Mouse (Mus musculus): ENCODE results near the gene Gm44503. TPM values are rescaled to one million over a fixed set of nuclear protein-coding genes. Genes with fewer than 3 reads are reported as not detected.

The Gm44503 gene
- polyA plus RNA-seq, 1 experiment from 2014 or later: not detected

- H3K9ac ChIP-seq (replicated peaks): no peak overlapping the region
- H3K27me3 ChIP-seq: no peaks in the 10 kb centered on the region
- H3K4me3 ChIP-seq (replicated peaks): no peak overlapping the region
- 58% methylated on average over 2 of the region's 2 CpGs for WGBS
- H3K9me3 ChIP-seq: no peaks in the 10 kb centered on the region
- ATAC-seq: no peak
- H3K36me3 ChIP-seq: no peaks in the 10 kb centered on the region
- H3K4me1 ChIP-seq (replicated peaks): peaks cover 26% of the 10 kb centered on the region
- no peak overlapping the region for H3K4me2 ChIP-seq (replicated peaks)
- H3K27ac ChIP-seq: no peak overlapping the region
Observed at GRCm38 (mm10) chr9:72983066-72983465, 24.4 kb downstream of the Gm44503 start.

- under 1% methylated on average over 88 of the region's 88 CpGs for WGBS
Observed at GRCm38 (mm10) chr9:72985250-72986220, 26.9 kb downstream of the Gm44503 start, which contains the start of the genes Ccpg1os and Ccpg1. TSS of gene Ccpg1os (minus strand) at chr9:72985382. TSS of gene Ccpg1 (plus strand) at chr9:72985429.

GRCm38 (mm10) chr9:72987703-72988102, 29.1 kb downstream of the Gm44503 start:
- no peak overlapping the region for H3K27ac ChIP-seq
- no peak overlapping the region for H3K9ac ChIP-seq (replicated peaks)
- no peaks in the 10 kb centered on the region for H3K27me3 ChIP-seq
- 51% methylated on average over 3 of the region's 3 CpGs for WGBS
- no peaks in the 10 kb centered on the region for H3K36me3 ChIP-seq
- no peak overlapping the region for H3K4me3 ChIP-seq (replicated peaks)
- H3K4me1 ChIP-seq (replicated peaks): peaks cover 26% of the 10 kb centered on the region
- ATAC-seq: no peak
- no peak overlapping the region for H3K4me2 ChIP-seq (replicated peaks)
- no peaks in the 10 kb centered on the region for H3K9me3 ChIP-seq

More at GRCm38 (mm10) chr9:72985250-72986220, 26.9 kb downstream of the Gm44503 start, which contains the start of the genes Ccpg1os and Ccpg1:
- Histone ChIP-seq H3K4me3 (replicated peaks) (peak within 1 kb of the TSS; percentile 90), H3K9ac (replicated peaks) (peak within 1 kb of the TSS; percentile 90), H3K36me3 (no peaks in the 10 kb centered on the region), H3K27me3 (no peaks in the 10 kb centered on the region), H3K4me1 (replicated peaks) (peaks cover 26% of the 10 kb centered on the region), H3K9me3 (no peaks in the 10 kb centered on the region), H3K4me2 (replicated peaks) (peak within 1 kb of the TSS; percentile 91), H3K27ac (peak within 1 kb of the TSS; percentile 91)
- ATAC-seq: peak; percentile 100

- Histone ChIP-seq H3K27ac (no peak overlapping the region), H3K4me2 (replicated peaks) (no peak overlapping the region), H3K4me1 (replicated peaks) (peaks cover 26% of the 10 kb centered on the region), H3K4me3 (replicated peaks) (no peak overlapping the region), H3K9me3 (no peaks in the 10 kb centered on the region), H3K36me3 (no peaks in the 10 kb centered on the region), H3K27me3 (no peaks in the 10 kb centered on the region), H3K9ac (replicated peaks) (no peak overlapping the region)
- WGBS: 89% methylated on average over 5 of the region's 5 CpGs
- no peak for ATAC-seq
Observed at GRCm38 (mm10) chr9:72988706-72989105, 30.1 kb downstream of the Gm44503 start.

GRCm38 (mm10) chr9:72991420-72991819, 32.8 kb downstream of the Gm44503 start:
- H3K36me3 ChIP-seq: no peaks in the 10 kb centered on the region
- no peak overlapping the region for H3K27ac ChIP-seq
- no peaks in the 10 kb centered on the region for H3K27me3 ChIP-seq
- no peaks in the 10 kb centered on the region for H3K9me3 ChIP-seq
- H3K4me3 ChIP-seq (replicated peaks): no peak overlapping the region
- ATAC-seq: no peak
- H3K4me2 ChIP-seq (replicated peaks): no peak overlapping the region
- WGBS: 95% methylated on average over 2 of the region's 2 CpGs
- peaks cover 10% of the 10 kb centered on the region for H3K4me1 ChIP-seq (replicated peaks)
- no peak overlapping the region for H3K9ac ChIP-seq (replicated peaks)

GRCm38 (mm10) chr9:72992576-72992975, 33.9 kb downstream of the Gm44503 start:
- H3K27ac ChIP-seq: no peak overlapping the region
- H3K27me3 ChIP-seq: no peaks in the 10 kb centered on the region
- H3K9ac ChIP-seq (replicated peaks): no peak overlapping the region
- H3K36me3 ChIP-seq: no peaks in the 10 kb centered on the region
- 94% methylated on average over 5 of the region's 5 CpGs for WGBS
- no peak for ATAC-seq
- H3K4me2 ChIP-seq (replicated peaks): no peak overlapping the region
- no peaks in the 10 kb centered on the region for H3K4me1 ChIP-seq (replicated peaks)
- H3K4me3 ChIP-seq (replicated peaks): no peak overlapping the region
- no peaks in the 10 kb centered on the region for H3K9me3 ChIP-seq

GRCm38 (mm10) chr9:72996167-72996566, 37.5 kb downstream of the Gm44503 start:
- H3K4me3 ChIP-seq (replicated peaks): no peak overlapping the region
- no peaks in the 10 kb centered on the region for H3K4me1 ChIP-seq (replicated peaks)
- no peaks in the 10 kb centered on the region for H3K27me3 ChIP-seq
- no peak overlapping the region for H3K4me2 ChIP-seq (replicated peaks)
- H3K9ac ChIP-seq (replicated peaks): no peak overlapping the region
- H3K27ac ChIP-seq: no peak overlapping the region
- no peaks in the 10 kb centered on the region for H3K9me3 ChIP-seq
- no peak for ATAC-seq
- peaks cover 9% of the 10 kb centered on the region for H3K36me3 ChIP-seq

GRCm38 (mm10) chr9:72996806-72997205, 38.2 kb downstream of the Gm44503 start:
- Histone ChIP-seq H3K4me2 (replicated peaks) (no peak overlapping the region), H3K9ac (replicated peaks) (no peak overlapping the region), H3K4me3 (replicated peaks) (no peak overlapping the region), H3K4me1 (replicated peaks) (no peaks in the 10 kb centered on the region), H3K27ac (no peak overlapping the region), H3K27me3 (no peaks in the 10 kb centered on the region), H3K36me3 (peaks cover 15% of the 10 kb centered on the region), H3K9me3 (no peaks in the 10 kb centered on the region)
- ATAC-seq: no peak
- 62% methylated on average over 7 of the region's 7 CpGs for WGBS

- no peak for ATAC-seq
- Histone ChIP-seq H3K9me3 (no peaks in the 10 kb centered on the region), H3K9ac (replicated peaks) (no peak overlapping the region), H3K4me1 (replicated peaks) (no peaks in the 10 kb centered on the region), H3K27me3 (no peaks in the 10 kb centered on the region), H3K27ac (no peak overlapping the region), H3K36me3 (peaks cover 40% of the 10 kb centered on the region), H3K4me3 (replicated peaks) (no peak overlapping the region), H3K4me2 (replicated peaks) (no peak overlapping the region)
- 70% methylated on average over 2 of the region's 2 CpGs for WGBS
Observed at GRCm38 (mm10) chr9:73000487-73000886, 41.8 kb downstream of the Gm44503 start.

- no peaks in the 10 kb centered on the region for H3K27me3 ChIP-seq
- no peak overlapping the region for H3K27ac ChIP-seq
- H3K4me2 ChIP-seq (replicated peaks): no peak overlapping the region
- H3K9ac ChIP-seq (replicated peaks): no peak overlapping the region
- no peaks in the 10 kb centered on the region for H3K4me1 ChIP-seq (replicated peaks)
- H3K4me3 ChIP-seq (replicated peaks): no peak overlapping the region
- no peaks in the 10 kb centered on the region for H3K9me3 ChIP-seq
- no peak for ATAC-seq
- peaks cover 49% of the 10 kb centered on the region for H3K36me3 ChIP-seq
- WGBS: 88% methylated on average over 13 of the region's 13 CpGs
Observed at GRCm38 (mm10) chr9:73001314-73002011, 42.8 kb downstream of the Gm44503 start.

GRCm38 (mm10) chr9:73002177-73002576, 43.5 kb downstream of the Gm44503 start:
- H3K4me1 ChIP-seq (replicated peaks): no peaks in the 10 kb centered on the region
- H3K4me2 ChIP-seq (replicated peaks): no peak overlapping the region
- no peak overlapping the region for H3K9ac ChIP-seq (replicated peaks)
- H3K4me3 ChIP-seq (replicated peaks): no peak overlapping the region
- H3K27me3 ChIP-seq: no peaks in the 10 kb centered on the region
- H3K9me3 ChIP-seq: no peaks in the 10 kb centered on the region
- H3K27ac ChIP-seq: no peak overlapping the region
- no peak for ATAC-seq
- peaks cover 53% of the 10 kb centered on the region for H3K36me3 ChIP-seq
- 75% methylated on average over 3 of the region's 3 CpGs for WGBS

GRCm38 (mm10) chr9:73004076-73004475, 45.4 kb downstream of the Gm44503 start:
- Histone ChIP-seq H3K9me3 (no peaks in the 10 kb centered on the region), H3K27me3 (no peaks in the 10 kb centered on the region), H3K27ac (no peak overlapping the region), H3K4me2 (replicated peaks) (no peak overlapping the region), H3K4me3 (replicated peaks) (no peak overlapping the region), H3K4me1 (replicated peaks) (no peaks in the 10 kb centered on the region), H3K9ac (replicated peaks) (no peak overlapping the region), H3K36me3 (peaks cover 58% of the 10 kb centered on the region)
- WGBS: 87% methylated on average over 8 of the region's 8 CpGs
- ATAC-seq: no peak
